Mouse (Mus musculus) frontal cortex, postnatal 25 days (tissue): ENCODE data around the gene Plekhh2.

Experiments
- DNase-seq, 2 experiments: peaks; one replicate each; pipeline ENCODE4 v3.0.0; 2022; ENCODE audit warnings: low spot score in 2 of 2

The Plekhh2 gene

DNA sequence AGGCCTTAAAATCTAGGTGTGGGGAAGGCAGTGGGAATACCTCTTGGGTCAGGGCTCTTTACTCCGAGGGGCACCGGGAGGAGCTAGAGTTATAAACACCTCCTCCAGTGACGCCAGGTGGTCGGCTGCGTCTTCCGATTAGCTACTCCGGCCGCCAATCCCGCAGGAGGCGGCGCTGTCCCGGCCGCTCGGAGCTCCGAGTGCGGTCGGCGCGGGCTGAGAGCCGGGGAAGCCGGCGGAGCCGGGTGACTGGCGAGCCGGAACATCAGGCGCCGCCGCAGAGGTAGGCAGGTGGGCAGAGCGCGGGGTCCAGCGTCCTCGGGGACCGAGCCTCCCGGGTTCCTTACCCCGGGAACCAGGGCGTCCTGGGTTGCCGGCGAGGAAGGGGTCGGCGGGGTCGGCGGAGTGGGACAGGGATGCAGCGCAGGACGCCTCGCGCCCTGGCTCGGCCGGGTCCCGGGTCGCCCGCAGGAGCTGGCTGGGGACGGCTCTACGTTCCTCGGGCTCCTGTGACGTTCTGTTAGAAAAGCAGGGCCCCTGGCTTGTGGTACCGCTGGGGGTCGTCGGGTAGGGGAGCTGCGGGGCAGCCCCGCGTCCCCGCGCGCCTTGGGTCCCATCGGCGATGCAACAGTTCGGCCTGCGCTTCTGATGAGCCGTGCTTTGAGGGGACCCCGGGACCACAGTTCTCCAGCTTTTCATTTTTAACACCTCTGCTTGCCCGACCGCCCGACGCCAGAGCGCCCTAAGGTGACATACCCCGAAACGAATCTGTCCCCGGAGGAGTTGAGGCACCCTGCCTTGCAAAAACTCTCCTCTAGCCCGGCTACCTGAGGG, at the start of gene Plekhh2:
Plekhh2 (plus strand) TSS at position 214 of the 834 bp plus-strand sequence.
- DNase-seq: peak; percentile 66 to 72

DNA sequence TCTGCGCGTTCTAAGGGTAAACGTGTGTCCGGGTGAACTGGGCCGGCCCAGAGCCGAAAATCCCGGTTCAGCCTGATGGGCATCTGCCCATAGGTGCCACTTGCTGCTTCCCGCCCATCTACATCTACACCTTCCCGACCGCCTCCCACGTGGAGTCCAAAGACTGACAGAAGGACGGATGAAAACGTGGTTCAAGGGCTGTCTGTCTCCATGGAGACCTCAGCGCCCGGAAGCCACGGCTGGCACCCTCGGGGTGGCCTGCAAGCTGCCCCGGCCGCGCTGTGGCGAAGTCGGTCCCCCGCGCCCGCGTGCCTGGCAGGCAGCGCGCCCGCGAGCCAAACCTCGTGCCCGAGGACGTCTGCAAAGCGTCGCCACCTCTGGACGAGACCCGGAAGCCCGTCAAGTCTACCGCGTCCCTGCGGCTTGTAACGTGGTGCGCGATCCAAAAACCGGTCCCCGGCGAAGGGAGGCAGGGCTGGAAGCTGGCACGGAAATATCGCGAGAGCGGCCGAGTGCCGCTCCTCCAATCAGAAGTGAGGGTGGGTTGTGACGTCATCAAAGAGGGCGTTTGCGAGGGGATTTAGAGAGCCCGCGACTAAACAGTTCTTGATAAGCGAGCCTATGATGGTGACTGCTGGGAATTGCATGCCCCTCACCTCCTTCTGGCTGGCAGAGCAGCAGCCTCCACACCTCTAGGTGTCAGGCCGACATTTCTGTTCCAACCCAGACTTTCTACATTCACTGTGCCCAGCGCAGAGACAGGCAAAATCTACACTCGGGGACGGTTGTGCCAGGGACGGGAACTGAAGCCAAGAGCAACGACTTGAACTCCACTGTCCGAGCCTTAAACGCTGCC, 45.7 kb upstream of the Plekhh2 start, which contains the start of gene Thada:
Thada (minus strand) TSS at position 453 of the 856 bp plus-strand sequence.
- peak; percentile 94 to 97 for DNase-seq

DNA sequence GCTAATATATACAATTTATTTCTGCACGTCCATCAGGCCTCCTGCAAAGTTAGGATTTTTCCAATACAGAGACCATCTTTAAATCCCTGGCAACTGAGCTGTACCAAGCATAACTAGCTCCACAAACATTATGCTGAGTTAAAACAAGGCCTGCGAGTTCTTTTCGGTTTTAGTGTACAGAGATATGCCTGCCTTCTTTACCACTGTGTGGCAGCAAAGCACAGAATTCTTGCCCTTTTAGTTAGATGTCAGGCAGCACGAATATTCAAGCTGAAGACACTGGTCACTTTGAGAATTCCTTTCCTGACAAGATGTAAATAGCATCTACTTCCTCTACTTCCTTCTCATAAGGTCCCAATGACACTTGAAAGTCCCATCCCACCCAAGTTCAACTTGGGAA, 37.4 kb upstream of the Plekhh2 start:
- no peak for DNase-seq

- no peak for DNase-seq
Measured at GRCm38 (mm10) chr17:84477176-84477575, 34.5 kb upstream of the Plekhh2 start.

- no peak for DNase-seq
Measured at GRCm38 (mm10) chr17:84478276-84478675, 33.4 kb upstream of the Plekhh2 start.

GRCm38 (mm10) chr17:84480464-84481355, 31.0 kb upstream of the Plekhh2 start:
- no peak for DNase-seq

- DNase-seq: no peak
Measured at GRCm38 (mm10) chr17:84482831-84483230, 28.9 kb upstream of the Plekhh2 start.

- DNase-seq: no peak
Measured at GRCm38 (mm10) chr17:84483673-84484320, 27.9 kb upstream of the Plekhh2 start.

DNA sequence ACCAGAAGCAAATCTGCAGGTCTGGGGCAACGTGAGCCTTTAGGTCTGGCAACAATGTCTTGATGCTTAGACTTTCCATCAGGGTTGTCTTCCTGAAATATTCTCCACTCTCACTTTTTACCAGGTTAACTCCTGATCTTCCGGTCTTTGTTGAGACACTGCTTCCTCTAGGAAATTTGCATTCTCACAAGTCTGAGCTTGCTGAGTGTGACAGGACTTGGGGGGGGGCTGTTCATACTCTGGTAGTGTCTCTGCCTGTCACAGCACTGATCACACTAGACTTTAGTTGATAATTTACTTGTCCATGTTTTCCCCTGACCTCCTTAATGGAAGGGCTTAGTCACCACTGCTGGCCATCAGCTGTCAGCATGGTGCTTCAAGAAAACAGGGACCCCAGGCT, 24.3 kb upstream of the Plekhh2 start:
- no peak for DNase-seq

GRCm38 (mm10) chr17:84492255-84492880, 19.3 kb upstream of the Plekhh2 start:
- no peak for DNase-seq

DNA sequence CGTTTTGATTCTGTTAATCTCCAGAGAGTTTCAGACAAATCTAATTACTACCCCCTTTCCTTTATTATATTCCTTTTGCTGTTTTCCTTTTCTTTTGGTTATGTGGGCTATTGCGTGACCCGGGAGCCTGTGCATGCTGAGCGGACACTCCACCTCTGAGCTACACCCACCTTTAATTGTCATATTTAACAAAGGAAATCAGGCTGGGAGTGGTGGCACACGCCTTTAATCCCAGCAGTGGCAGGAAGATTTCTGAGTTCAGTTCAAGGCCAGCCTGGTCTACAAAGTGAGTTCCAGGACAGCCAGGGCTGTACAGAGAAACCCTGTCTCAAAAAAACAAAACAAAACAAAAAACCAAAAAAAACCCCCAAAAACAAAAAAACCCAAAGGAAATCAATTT, 14.7 kb upstream of the Plekhh2 start:
- no peak for DNase-seq

DNA sequence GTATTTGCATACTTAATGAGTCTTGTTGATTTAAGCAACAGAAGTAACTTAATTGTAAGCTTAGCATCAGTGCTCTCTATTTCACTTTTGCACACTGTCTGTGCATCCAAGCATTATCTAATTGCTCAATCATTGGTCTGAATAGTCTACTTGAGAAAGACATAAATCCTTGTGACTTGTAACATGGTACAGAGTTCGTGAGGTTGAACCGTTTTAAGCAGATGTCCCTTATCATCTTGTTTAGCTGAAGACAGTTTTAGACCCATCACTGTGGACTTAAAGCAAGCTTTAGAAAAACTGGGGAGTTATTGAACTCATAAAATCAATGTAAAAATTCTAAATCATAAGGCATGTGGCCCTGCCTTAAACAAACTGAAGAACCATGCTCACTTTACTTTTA, 14.1 kb upstream of the Plekhh2 start:
- DNase-seq: no peak

- no peak for DNase-seq
Measured at GRCm38 (mm10) chr17:84497972-84498604, 13.6 kb upstream of the Plekhh2 start.

- no peak for DNase-seq
Measured at GRCm38 (mm10) chr17:84498639-84499038, 13.1 kb upstream of the Plekhh2 start.

- no peak for DNase-seq
Measured at GRCm38 (mm10) chr17:84502341-84502740, 9.4 kb upstream of the Plekhh2 start.

DNA sequence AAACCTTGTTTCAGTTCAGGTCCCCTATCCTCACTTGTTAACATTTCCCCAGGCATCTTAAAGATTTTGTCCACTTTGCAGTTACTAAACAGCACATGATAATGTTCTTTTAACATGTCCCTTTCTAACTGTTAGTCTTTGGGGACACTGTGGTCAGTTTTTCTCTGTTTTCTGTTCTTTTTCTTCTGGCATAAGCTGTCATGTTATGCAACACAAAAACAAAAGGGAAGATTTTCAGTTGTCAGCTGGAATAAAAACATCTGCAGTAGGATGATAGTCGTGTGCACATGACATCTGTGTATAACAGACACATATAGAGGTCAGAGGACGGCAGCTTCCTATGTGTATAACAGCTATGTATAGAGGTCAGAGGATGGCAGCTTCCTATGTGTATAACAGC, 5.8 kb upstream of the Plekhh2 start:
- no peak for DNase-seq

DNA sequence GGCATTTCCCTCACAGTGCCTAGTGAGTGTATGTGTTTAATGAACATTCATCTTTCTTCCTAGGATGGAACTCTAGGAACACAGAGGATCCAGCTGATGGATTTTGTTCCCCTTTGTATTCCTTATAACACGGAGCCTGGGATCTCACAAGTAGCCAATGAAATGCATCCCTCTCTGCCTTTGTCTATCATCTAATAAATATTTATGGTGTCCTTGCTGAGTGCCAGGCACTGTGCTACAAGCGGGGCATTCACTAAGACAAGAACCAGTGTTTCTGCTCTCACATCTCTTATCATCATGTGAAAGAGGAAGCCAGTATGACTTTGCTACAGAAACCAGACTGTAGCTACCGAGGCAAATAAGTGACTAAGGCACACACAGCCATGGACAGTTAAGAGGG, 3.0 kb upstream of the Plekhh2 start:
- DNase-seq: no peak

DNA sequence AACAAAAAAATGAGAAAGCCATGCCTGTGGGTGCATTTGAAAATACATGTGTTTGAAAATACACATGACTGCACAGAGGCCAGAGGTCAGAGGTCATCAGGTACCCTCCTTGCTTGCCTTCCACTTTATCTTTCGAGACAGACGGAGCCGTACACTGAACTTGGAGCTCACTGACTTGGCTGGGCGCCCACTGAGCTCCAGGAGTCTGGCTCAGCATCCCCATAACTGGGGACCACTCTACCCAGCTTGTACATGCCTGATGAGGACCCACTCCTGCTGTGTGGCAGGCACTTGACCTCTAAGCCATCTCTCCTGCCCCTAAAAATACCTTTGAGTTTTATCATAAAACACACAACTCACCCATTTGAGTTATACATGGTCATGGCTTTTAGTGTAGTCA, 2.5 kb upstream of the Plekhh2 start:
- no peak for DNase-seq

GRCm38 (mm10) chr17:84510355-84510754, 1.3 kb upstream of the Plekhh2 start:
- peak in 1 of 2 experiments; percentile 38 for DNase-seq

GRCm38 (mm10) chr17:84510961-84511639, 595 bp upstream of the Plekhh2 start:
- no peak for DNase-seq
